Mouse (Mus musculus) layer of hippocampus, adult 2 months (tissue): ENCODE results near the gene Prkar2b. TPM values are rescaled to one million over a fixed set of nuclear protein-coding genes. Genes with fewer than 3 reads are reported as not detected.
"Not testable (repeated sequence)": the region's sequence is repeated elsewhere in the genome, so short reads cannot be mapped to it uniquely, and the experiment has no call there.

Experiments
- DNase-seq, 2 experiments: peaks; one replicate each; pipeline ENCODE4 v3.0.0; 2022; ENCODE audit warnings: low spot score in 2 of 2
- H3K27ac ChIP-seq: fragments of 200-600 bp; 2 replicates; pipeline ENCODE4 v1.8.1; 2022
- H3K4me3 ChIP-seq: fragments of 200-600 bp; 2 replicates; pipeline ENCODE4 v1.8.1; 2022; ENCODE audit warnings: mild to moderate bottlenecking
- CTCF ChIP-seq: fragments of 200-600 bp; conservative IDR thresholded peaks from 2 replicates; pipeline ENCODE4 v1.8.1; 2022; ENCODE audit warnings: antibody characterized with exemption, mild to moderate bottlenecking, moderate library complexity
- total RNA-seq, 2 experiments: library from RNA; stranded (reverse); gene quantifications; 2 replicates each; pipeline ENCODE4 v1.2.3; 2021

Gene Prkar2b
- total RNA-seq, 2 experiments from 2014 or later: 29.0 to 33.2 TPM

DNA sequence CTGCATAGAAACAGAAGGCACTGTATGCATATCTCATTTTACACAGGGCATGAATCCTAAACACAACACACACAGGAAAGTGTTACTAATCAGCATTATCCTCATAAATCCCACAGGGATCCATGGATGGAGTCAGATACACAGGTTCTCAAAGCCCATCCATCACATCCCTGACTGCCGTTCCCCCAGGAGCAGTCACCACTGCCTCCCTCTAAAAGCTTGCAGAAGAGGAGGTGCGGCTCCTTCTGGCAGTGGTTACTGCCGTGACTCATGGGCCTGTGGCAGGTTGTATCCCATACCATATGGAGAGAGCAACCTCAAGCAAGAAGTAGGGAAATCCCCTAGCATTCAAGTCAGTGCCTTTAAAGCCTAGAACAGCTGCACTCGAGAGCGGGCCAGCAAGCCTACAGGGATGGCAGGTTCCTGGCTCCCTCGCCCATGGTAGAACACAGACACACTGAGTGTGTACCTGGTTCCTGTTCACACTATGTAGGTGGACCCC lies 45.8 kb downstream of the Prkar2b start:
- no peak for TF ChIP-seq CTCF
- no peak for DNase-seq
- Histone ChIP-seq H3K4me3 (no peak overlapping the region), H3K27ac (no peak overlapping the region)

DNA sequence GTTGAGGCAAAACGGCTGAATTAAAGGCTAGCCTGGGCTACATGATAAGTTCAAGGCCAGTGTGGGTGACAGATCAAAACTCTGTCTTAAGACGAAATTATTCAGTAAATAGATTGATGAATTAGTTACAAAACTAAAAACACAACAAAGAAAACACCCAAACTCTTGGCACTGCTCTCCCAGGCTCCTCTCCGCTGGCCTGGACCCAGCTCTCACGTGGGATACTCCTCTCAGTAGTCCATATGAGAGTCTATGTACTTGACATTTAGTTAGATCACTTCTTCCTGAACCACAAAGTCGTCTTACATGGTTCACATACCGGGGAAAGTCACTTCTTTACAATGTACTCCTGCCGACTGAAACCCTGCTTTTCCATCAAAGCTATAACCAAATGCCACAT lies 46.3 kb downstream of the Prkar2b start:
- no peak for DNase-seq
- H3K4me3 ChIP-seq: no peak overlapping the region
- no peak overlapping the region for H3K27ac ChIP-seq
- no peak for TF ChIP-seq CTCF

DNA sequence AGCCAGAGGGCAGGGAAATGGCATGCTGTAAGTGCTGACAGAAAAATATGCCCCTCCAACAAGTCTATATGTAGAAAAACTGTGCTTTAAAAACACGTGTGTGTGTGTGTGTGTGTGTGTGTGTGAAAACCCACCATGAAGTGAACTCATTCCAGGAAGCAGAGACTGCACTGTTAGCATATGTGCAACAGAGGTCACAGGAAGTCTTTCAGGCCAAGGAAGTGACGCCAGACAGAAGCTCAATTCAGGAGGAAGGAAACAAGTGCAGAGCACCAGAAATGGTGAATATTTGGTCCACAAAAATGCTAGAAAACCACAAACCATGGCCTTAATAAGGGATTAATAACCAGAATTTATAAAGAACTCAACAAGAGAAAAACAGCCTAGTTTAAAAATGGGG lies 48.9 kb downstream of the Prkar2b start:
- H3K4me3 ChIP-seq: no peak overlapping the region
- no peak for DNase-seq
- TF ChIP-seq CTCF: no peak
- H3K27ac ChIP-seq: no peak overlapping the region

DNA sequence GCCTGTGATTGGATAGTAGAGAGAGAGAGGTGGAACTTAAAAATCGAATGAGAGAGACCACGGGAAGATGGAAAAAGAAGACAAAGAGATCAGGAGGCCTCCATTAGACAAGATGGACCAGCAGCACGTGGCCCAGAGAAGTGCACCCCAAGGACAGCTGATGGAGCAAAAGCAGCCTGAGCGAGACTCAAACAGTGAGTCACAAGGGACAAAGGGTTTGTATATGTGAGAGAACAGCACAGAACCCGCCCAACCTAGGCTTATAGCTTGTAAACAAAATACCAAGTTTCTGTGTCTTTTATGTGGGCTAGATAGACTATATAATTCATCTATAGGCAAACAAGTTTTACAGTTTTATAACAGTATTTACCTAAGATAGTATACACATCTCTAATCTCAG lies 50.0 kb downstream of the Prkar2b start:
- no peak for DNase-seq
- no peak for TF ChIP-seq CTCF
- H3K27ac ChIP-seq: no peak overlapping the region
- H3K4me3 ChIP-seq: no peak overlapping the region

DNA sequence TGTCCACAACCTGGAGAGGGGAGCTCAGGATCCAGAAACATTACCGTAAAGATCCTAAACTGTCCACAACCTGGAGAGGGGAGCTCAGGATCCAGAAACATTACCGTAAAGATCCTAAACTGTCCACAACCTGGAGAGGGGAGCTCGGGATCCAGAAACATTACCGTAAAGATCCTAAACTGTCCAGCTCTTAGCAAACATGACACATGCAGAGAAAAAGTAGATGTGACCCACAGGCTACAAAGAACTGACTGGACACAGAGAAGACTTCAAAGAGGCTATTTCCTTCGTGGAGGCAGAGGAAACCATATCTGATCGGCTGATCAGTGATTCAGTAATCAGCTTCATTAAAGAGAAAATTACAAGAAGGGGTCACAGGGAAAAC lies 51.1 kb downstream of the Prkar2b start:
- DNase-seq, H3K4me3 ChIP-seq, H3K27ac ChIP-seq: not testable (repeated sequence)

DNA sequence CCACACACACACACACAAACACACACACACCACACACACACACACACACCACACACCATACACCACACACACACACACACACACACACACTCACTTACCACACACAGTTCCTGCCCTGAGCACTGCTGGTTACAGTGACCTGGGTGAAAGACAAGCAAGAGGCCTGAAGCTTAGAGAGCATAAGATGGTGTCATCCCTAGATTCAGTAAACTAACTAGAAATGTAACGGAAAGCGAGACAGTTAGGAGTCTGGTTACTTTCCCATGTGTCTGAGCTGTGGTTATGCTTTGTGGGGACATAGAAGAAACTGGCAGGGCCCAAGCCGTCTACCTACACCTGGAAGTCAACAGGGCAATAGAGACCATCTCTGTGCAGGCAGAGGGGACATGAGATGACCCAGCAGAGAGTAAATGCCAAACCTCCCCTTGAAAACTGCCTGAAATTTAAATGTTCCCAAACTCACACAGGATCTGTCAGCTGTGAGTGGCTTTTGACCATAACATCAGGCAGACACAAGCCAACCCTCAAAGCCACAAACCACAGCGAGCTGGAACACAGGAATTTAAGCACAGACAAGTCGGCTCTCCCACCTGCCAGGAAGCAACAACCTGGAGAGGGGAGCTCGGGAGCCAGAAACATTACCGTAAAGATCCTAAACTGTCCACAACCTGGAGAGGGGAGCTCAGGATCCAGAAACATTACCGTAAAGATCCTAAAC lies 51.7 kb downstream of the Prkar2b start:
- no peak overlapping the region for H3K27ac ChIP-seq
- DNase-seq: no peak
- H3K4me3 ChIP-seq: no peak overlapping the region
- TF ChIP-seq CTCF: no peak

DNA sequence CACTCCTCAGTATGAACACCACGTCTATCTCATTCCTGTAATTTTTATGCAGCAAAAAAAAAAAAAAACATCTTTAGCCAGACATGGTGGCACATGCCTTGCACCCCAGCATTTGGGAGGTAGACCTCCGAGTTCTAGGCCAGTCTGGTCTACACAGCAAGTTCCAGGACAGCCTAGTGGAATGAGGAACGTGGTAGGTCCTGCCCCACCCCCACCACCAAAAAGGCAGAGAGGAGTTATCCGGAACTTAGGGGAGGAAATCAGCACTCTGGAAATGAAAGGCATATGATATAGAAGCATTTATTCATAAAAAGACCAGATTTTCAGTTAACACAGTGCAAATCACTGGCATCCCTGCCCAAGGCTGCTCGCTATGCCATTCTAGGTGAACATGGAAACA lies 52.4 kb downstream of the Prkar2b start:
- DNase-seq: no peak
- Histone ChIP-seq H3K4me3 (no peak overlapping the region), H3K27ac (no peak overlapping the region)
- no peak for TF ChIP-seq CTCF

DNA sequence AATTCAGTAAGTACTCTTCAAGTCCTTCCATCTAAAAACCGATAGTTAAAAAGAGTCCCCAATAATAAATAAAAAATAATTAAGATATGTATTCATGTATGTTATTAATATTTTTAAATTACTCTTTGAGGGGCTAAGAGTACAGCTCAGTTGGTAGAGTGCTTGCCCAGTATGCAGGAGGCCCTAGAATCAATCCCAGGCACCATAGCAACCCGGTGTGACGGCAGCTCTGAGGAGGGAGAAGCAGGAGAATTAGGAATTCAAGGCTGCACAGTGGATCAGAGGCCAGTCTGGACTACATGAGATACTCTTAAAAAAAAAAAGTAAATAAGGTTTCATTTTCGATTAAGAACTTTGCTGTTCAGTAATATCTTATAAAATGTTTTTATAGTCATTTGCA lies 53.5 kb downstream of the Prkar2b start:
- no peak for DNase-seq
- no peak overlapping the region for H3K27ac ChIP-seq
- H3K4me3 ChIP-seq: no peak overlapping the region
- no peak for TF ChIP-seq CTCF

DNA sequence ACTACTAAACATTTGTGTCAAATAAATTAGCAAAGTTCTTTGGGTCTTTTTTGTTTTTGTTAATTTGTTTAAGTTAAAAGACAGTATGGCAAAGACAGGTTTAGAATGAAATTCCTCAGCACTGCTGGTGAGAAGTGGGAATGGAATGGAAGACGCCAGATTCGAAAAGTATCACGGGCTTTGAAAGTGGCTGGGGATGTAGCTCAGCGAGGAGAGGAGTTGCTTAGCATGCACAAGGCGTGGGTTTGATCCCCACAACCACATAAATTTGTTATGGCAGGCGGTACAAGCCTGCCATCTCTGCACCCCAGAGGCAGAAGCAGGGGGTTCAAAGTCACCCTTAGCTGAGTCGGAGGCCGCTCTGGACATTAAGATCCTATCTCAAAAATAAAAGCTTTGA lies 54.1 kb downstream of the Prkar2b start:
- DNase-seq: no peak
- Histone ChIP-seq H3K4me3 (no peak overlapping the region), H3K27ac (no peak overlapping the region)
- no peak for TF ChIP-seq CTCF

DNA sequence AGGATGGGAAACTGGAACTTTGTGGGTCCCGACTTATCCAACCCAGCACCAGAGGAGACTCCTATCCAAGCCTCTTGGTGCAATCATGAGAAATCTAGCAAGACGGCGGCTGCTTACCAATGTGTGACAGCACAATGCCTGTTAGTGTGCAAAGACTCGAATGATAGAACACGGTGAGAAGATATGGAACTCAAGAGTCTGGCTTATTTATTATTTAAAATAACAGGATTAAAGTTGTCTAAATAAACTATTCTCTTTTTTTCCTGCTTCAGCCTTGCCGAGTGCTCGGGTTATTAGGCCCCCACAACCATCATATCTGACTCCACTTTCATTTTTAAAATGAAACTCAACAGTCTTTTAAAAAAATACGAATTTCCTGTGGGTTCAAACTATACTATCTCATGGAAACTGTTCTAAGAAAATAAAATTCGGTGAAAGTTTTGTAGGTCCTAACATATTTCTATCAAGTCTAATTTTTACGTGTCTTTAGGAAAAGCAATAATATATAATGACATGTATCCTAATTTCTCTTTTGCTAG lies 54.6 kb downstream of the Prkar2b start:
- DNase-seq: no peak
- TF ChIP-seq CTCF: no peak
- Histone ChIP-seq H3K4me3 (no peak overlapping the region), H3K27ac (no peak overlapping the region)

DNA sequence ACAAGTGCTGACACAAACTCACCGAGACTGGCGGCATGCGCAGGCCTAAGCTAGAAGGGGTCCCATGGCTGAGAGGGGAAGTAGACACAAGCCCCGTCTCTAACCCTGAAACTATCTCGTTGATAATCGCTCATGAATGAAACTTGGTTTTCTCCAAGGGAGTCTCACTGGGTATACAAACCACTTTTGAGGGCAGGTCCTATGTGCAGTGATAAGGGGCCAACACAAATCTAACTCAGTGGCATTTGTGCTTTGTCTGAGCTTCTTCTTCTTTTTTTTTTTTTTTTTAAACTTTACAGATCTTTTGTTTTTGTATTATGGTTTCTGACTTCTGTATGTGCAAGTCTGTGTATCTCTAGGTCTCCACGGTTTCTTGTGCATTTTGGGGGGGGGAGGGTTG lies 60.6 kb downstream of the Prkar2b start:
- no peak for DNase-seq
- no peak overlapping the region for H3K27ac ChIP-seq
- no peak for TF ChIP-seq CTCF
- H3K4me3 ChIP-seq: no peak overlapping the region

DNA sequence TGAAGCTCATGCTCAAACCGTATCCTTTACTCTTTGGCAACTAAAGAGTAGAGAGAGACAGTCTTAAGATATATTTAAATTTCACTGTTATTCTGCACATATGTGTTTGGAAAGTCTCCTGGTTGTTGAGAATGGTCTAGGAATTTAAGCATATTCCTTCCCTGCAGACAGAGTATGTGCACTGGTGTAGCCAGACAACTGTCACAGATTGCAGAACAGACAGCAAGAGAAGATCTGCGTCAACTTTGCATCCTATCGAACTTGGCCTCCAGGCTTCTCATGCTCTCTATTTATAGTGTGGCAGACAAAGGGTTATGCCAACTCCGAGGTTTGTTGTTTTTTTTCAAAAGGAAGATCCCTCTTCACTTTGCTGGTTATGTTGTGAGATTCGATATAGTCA lies 62.4 kb downstream of the Prkar2b start:
- H3K4me3 ChIP-seq: no peak overlapping the region
- DNase-seq: no peak
- TF ChIP-seq CTCF: no peak
- H3K27ac ChIP-seq: no peak overlapping the region

DNA sequence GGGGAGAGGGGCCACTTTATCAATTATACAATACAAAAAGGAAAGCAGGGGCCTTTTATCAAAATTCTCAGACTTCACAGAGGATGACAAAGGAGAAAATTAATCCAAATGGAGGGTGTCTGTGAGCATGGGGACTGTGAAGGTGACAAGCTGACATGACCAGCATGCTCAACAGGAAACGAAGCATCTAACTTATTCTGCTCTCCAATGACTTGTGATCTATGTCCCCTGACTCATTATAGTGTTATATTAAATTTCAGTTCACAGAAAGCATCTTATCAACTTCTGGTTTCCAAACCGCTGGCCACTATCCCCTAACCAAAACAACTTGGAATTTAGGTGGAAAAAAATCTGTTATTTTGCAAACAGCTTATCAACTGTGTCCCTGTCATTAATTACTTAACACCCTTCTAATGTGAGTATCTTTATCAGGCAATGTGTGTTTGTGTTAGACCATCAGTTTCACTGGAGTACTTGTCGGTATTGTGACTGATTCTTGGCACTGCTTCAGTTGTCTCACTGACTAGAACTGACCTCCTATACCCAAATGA lies 63.7 kb downstream of the Prkar2b start:
- TF ChIP-seq CTCF: no peak
- no peak overlapping the region for H3K4me3 ChIP-seq
- no peak for DNase-seq
- H3K27ac ChIP-seq: no peak overlapping the region

DNA sequence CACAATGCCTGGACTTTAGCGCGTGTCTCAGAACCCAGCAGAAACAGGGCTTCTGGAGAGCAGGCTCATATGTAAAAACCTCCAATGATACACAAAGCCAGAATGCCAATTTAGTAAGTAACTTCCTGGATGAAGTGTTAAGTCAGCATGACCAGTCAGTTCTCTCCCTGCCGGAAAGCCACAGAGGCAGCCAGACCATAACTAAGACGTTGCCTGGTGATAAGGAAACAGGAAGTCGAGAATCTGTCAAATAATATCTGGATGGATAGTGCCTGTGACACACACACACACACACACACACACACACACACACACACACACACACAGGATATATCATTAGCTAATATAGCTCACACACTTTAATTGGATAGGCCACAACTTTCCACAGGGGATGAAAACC lies 64.2 kb downstream of the Prkar2b start:
- H3K27ac ChIP-seq: no peak overlapping the region
- DNase-seq: no peak
- TF ChIP-seq CTCF: no peak
- no peak overlapping the region for H3K4me3 ChIP-seq
